Mouse (Mus musculus) heart, postnatal 10 days (tissue): ENCODE results near the gene Exoc3l. TPM values are rescaled to one million over a fixed set of nuclear protein-coding genes. Genes with fewer than 3 reads are reported as not detected.

Experiments
- DNase-seq, 2 experiments: peaks; one replicate each; pipeline ENCODE4 v3.0.0; 2021
- intact Hi-C: fragments of 180-260 bp; cut with DNase I; formaldehyde crosslinking; loops from one replicate; pipeline ENCODE4 v1.15.1; 2025
- total RNA-seq, 2 experiments: library from RNA; stranded (reverse); gene quantifications; 2 replicates each; pipeline ENCODE4 v1.2.3; 2021

The Exoc3l gene
- total RNA-seq, 2 experiments from 2014 or later = 11.6 to 13.6 TPM

- intact Hi-C loops = no loop called here
- DNase-seq = no peak
Observed at GRCm38 (mm10) chr8:105315073-105315769, 19.3 kb upstream of the Exoc3l start.

- intact Hi-C loops = no loop called here
- DNase-seq = no peak
Observed at GRCm38 (mm10) chr8:105313622-105314402, 17.9 kb upstream of the Exoc3l start.

DNA sequence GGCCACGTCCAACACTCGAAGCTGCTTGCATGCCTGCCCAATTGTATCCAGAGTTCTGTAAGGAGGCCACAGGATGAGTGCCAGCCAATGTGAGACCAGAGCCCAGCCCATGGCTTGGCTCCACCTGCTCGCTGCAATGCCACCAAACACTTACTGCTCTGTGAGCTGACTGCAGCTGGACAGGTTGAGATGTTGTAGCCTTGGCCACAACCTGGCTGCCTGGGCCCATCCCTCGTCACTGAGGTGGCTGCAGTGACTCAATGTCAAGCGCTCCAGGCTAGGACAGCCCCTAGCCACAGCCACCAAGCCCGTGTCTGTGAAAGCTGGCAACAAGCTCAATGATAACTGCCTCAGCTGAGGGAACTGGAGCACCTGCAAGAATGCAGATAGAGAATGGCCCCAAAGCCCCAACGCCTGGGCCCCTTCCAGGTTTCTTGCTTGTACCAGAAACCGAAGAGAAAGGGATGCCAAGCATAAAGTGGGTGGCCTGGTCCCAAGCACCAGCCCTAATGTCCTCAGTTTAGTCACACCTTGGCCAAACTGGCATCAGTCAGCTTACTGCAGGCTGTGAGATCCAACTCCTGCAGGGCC, 17.1 kb upstream of the Exoc3l start:
- peak; percentile 51 to 54 for DNase-seq
- intact Hi-C loops = no loop called here

GRCm38 (mm10) chr8:105311718-105312117, 15.8 kb upstream of the Exoc3l start:
- intact Hi-C loops = no loop called here
- no peak for DNase-seq

- no peak for DNase-seq
- intact Hi-C loops = no loop called here
Observed at GRCm38 (mm10) chr8:105310118-105310517, 14.2 kb upstream of the Exoc3l start.

GRCm38 (mm10) chr8:105309142-105309847, 13.4 kb upstream of the Exoc3l start:
- DNase-seq = no peak

GRCm38 (mm10) chr8:105308428-105308827, 12.5 kb upstream of the Exoc3l start:
- DNase-seq = no peak
- intact Hi-C loops = no loop called here

More at GRCm38 (mm10) chr8:105309142-105309847, 13.4 kb upstream of the Exoc3l start:
- intact Hi-C loops = no loop called here

DNA sequence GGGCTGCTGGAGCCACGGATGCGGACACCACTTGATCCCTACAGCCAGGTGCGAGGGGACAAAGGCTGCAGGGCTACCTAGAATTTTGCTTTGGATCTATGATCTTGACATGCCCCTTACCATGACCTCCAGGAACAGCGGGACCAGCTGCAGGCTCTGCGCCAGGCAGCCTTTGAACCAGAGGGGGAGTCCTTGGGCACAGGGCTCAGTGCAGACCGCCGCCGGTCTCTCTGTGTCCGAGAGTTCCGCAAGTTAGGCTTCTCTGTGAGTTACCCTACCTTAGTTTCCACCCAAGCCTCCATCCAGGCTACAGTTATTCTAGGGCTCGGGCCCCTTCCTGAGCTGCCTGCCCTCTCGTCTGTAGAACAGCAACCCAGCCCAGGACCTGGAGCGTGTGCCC, 11.8 kb upstream of the Exoc3l start:
- intact Hi-C loops = no loop called here
- DNase-seq = no peak

DNA sequence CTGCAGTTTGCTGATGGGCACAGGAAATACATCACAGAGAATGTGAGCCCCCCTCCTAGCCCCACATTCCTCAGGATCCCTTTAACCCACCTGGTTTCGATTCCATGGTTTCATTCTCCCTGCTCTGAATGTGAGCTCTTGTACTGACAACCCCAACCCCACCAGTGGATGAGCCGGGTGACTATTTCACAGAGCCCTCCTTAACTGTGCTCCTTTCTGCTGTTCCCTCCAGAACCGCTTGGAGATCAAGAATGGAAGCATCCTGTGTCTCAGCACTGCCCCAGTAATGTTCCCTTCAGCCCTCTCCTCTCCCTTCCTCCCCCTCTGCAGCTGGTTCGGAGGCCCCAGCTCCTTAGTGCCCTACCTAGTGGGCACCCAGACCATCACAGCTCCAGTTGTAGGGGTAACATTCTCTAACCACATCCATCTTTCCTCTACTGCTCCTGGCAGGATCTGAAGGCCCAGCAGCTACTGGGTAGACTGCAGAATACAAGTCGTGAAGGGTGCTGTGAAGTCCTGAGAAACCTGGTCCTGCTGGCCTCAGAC, 10.3 kb upstream of the Exoc3l start:
- no peak for DNase-seq
- intact Hi-C loops = no loop called here

DNA sequence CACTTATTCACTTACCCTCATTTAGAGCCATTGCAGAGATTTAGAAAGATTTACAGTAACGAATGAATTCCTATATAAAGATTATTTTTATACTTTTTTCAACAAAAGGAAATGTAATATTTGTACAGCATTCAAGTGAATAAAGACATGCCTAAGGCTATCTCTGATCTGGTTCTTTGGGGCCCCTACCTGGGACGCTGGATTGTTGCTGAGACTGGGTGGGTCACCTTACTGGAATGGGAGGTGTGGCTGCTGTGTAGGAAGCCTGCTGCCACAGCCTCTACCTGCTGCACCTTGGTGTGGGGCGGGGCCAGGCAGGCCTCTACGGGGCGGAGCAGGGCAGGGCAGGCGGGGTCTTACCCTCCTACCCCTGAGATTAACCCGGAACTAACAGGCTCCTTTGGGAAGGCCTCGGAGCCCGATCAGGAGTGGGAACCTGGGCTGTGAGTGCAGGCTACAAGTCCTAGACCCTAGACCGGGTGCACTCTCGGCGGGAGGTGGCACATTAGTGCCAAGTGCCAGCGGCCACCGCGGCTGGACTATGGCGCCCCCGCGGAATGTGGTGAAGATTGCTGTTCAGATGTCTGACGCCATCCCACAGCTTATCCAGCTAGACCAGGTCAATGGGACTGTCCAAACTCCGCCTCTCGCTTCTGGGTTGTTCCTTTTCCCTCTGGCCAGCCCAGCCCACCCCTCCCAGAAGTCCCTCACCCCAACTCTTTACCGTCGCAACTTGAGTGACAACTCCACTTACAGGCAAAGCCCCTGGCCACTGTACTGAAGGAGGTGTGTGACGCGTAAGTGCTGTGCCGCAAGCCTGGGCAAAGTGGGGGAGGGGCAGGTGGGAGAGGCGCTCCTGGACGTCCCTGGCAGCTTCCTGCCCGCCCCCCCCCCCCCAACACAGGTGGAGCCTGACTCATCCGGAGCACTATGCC, 9.6 kb upstream of the Exoc3l start, which contains the start of gene Elmo3:
Gene Elmo3, plus strand, starts transcription at position 391 of the 935 bp plus-strand sequence.
- peak; percentile 59 to 62 for DNase-seq
- intact Hi-C loops = no loop called here

- no peak for DNase-seq
- intact Hi-C loops = no loop called here
Observed at GRCm38 (mm10) chr8:105304325-105305210, 8.7 kb upstream of the Exoc3l start.

DNA sequence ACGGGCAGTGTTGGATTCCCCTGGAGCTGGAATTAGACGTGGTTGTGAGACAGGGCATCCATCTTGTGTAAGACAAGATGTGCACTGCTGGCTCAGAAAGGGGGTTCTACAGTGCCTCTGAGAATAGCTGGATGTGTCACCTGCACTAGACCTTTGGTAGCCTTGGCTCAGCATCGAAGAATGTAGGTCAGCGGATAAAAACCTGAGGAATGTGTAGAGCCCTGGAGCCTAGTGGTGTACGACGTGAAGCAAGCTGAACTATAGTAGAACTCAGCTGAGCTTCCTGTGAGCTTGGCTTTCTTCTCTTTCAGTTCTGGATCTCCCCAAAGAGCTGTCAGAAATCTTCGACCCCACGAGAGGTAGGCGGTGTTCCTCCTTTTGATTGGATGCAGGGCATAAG, 8.0 kb upstream of the Exoc3l start:
- intact Hi-C loops = no loop called here
- DNase-seq = no peak

DNA sequence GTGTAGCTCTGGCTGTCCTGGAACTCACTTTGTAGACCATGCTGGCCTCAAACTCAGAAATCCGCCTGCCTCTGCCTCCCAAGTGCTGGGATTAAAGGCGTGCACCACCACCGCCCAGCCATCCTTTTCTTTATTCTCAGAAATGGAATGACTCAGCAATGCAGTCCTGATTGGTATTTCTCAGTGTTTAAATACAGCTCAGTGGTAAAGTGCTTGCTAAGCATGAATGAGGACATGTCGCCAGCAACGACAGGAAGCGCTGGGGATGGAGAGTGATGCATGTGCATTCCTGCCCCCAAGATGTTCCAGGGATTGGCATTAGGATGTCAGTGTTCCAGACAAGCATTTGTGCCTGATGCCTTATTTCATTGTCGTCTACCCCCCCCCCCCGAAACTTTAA, 7.5 kb upstream of the Exoc3l start:
- intact Hi-C loops = no loop called here
- no peak for DNase-seq

GRCm38 (mm10) chr8:105299962-105300361, 4.1 kb upstream of the Exoc3l start:
- intact Hi-C loops = loop anchor here (2.0 kb wide), 1 partner anchor 25 kb away; no protein-coding TSS in a partner anchor

GRCm38 (mm10) chr8:105298351-105299252, 2.7 kb upstream of the Exoc3l start:
- peak in 1 of 2 experiments; percentile 12 for DNase-seq
- intact Hi-C loops = loop anchor here (2.0 kb wide), 1 partner anchor 26 kb away; no protein-coding TSS in a partner anchor

More at GRCm38 (mm10) chr8:105299962-105300361, 4.1 kb upstream of the Exoc3l start:
- DNase-seq = no peak

DNA sequence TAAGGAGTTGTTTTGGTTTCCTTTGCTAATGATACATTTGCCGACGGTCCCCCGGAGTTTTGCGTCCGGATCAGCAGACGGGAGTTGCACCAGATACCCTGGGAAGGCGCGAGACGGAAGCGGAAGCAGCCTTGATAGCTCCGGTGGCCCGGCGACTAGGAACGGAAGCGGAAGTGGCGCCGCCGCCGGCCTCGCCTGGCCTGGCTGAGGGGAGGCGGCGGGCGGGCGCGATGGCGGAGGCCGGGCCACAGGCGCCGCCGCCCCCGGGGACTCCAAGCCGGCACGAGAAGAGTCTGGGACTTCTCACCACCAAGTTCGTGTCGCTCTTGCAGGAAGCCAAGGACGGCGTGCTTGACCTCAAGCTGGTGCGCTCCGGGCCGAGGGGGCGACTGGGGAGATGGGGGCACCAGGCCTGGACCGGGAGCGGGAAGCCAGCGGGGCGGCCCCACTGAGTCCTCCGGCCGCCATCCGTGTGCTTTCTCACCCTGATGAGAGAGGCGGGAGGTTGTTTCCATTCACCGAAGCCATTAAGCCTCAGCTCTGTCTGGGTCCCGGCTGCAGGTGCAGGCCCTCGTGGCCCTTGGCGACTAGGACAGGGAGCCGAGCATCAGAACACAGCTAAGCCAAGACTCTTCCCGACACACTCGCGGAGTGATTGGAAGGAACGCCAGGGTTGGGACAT, 1.8 kb upstream of the Exoc3l start, which contains the start of gene E2f4:
Gene E2f4, plus strand, starts transcription at position 153 of the 682 bp plus-strand sequence.
- DNase-seq = peak; percentile 95 to 96
- intact Hi-C loops = loop anchor here (2.0 kb wide), 1 partner anchor 27 kb away; no protein-coding TSS in a partner anchor

GRCm38 (mm10) chr8:105295256-105295655, 645 bp downstream of the Exoc3l start:
- DNase-seq = peak in 1 of 2 experiments; percentile 10
- intact Hi-C loops = no loop called here
